Mouse (Mus musculus): ENCODE results near the gene Zcchc2. TPM values are rescaled to one million over a fixed set of nuclear protein-coding genes. Genes with fewer than 3 reads are reported as not detected.

Gene Zcchc2
- total and polyA plus RNA-seq, 3 experiments = 10.3 to 25.0 (median 19.1) TPM

- Histone ChIP-seq H3K4me3 (ENCODE audit: control insufficient read depth in 1 of 2, insufficient read depth in 1 of 2, low read depth in 2 of 2, low read length in 2 of 2) (no peak overlapping the region), H3K36me3 (ENCODE audit: control insufficient read depth in 1 of 2, insufficient read depth in 2 of 2, low read length in 2 of 2) (peaks cover 16 to 36% of the 10 kb centered on the region in 2 experiments), H3K4me1 (ENCODE audit: control insufficient read depth in 1 of 2, insufficient read depth in 2 of 2, low read length in 2 of 2) (peaks cover 23 to 28% of the 10 kb centered on the region in 2 experiments), H3K9ac (ENCODE audit: control insufficient read depth, low read depth, low read length, poor library complexity, severe bottlenecking) (no peak overlapping the region), H3K9me3 (replicated peaks; ENCODE audit: insufficient read depth, low read length) (no peaks in the 10 kb centered on the region), H3K27ac (ENCODE audit: control insufficient read depth, low read depth, low read length) (peak overlapping the region; percentile 46), H3K79me2 (ENCODE audit: control insufficient read depth, insufficient read depth, low read length, poor library complexity) (no peaks in the 10 kb centered on the region), H3K27me3 (ENCODE audit: control insufficient read depth in 1 of 2, insufficient read depth in 2 of 2, low read length in 2 of 2) (no peaks in the 10 kb centered on the region)
- TF ChIP-seq GABPA (IDR thresholded peaks at IDR 0.05; ENCODE audit: low read depth, low read length) (peak; percentile 30; the same call in 1 of the 2 replicates), JUND (IDR thresholded peaks at IDR 0.05; ENCODE audit: low read depth, low read length) (no peak), MAZ (IDR thresholded peaks at IDR 0.05; ENCODE audit: low read depth, low read length) (0 out of 2 replicates have a peak, but pooled peaks have one; percentile 28), TBP (IDR thresholded peaks at IDR 0.05; ENCODE audit: low read depth, low read length) (0 out of 2 replicates have a peak, but pooled peaks have one; percentile 16), MYC (IDR thresholded peaks at IDR 0.05; ENCODE audit: low read depth, low read length) (peak; percentile 64; the same call in 1 of the 2 replicates), POLR2A (IDR thresholded peaks at IDR 0.05; ENCODE audit: control insufficient read depth in 1 of 2, insufficient read depth in 1 of 2, low read depth in 1 of 2, low read length in 2 of 2, poor library complexity in 1 of 2) (no peak), USF1 (IDR thresholded peaks at IDR 0.05; ENCODE audit: low read depth, low read length) (no peak), CHD2 (IDR thresholded peaks at IDR 0.05; ENCODE audit: low read length) (no peak), ZMIZ1 (IDR thresholded peaks at IDR 0.05; ENCODE audit: low read depth, low read length) (no peak), SIN3A (IDR thresholded peaks at IDR 0.05; ENCODE audit: low read length) (0 out of 2 replicates have a peak, but pooled peaks have one; percentile 41), MXI1 (IDR thresholded peaks at IDR 0.05; ENCODE audit: low read depth, low read length) (peak; percentile 78), EP300 (IDR thresholded peaks at IDR 0.05; ENCODE audit: low read depth in 1 of 2, low read length in 2 of 2) (peak; percentile 28 to 41; a peak in 2 of 4 replicates), MAX (IDR thresholded peaks at IDR 0.05; ENCODE audit: low read length) (peak; percentile 78), RAD21 (IDR thresholded peaks at IDR 0.05; ENCODE audit: low read depth, low read length) (no peak), E2F4 (IDR thresholded peaks at IDR 0.05; ENCODE audit: borderline replicate concordance, low read depth, low read length) (no peak), NRF1 (IDR thresholded peaks at IDR 0.05; ENCODE audit: insufficient read depth, low read depth, low read length, poor library complexity, severe bottlenecking) (no peak), RCOR1 (IDR thresholded peaks at IDR 0.05; ENCODE audit: low read depth, low read length) (peak; percentile 49; the same call in 1 of the 2 replicates), POLR2AphosphoS2 (IDR thresholded peaks at IDR 0.05; ENCODE audit: low read length) (no peak)
- peak; percentile 75 for DNase-seq (ENCODE audit: low read depth, low spot score)
These were observed 34.0 kb downstream of the Zcchc2 start for GRCm38 (mm10) chr1:106024254-106024653.

GRCm38 (mm10) chr1:106024778-106025177 lies 34.6 kb downstream of the Zcchc2 start:
- Histone ChIP-seq H3K27ac (ENCODE audit: control insufficient read depth, low read depth, low read length) (peak overlapping the region; percentile 46), H3K36me3 (ENCODE audit: control insufficient read depth in 1 of 2, insufficient read depth in 2 of 2, low read length in 2 of 2) (peaks cover 16 to 34% of the 10 kb centered on the region in 2 experiments), H3K9me3 (replicated peaks; ENCODE audit: insufficient read depth, low read length) (no peaks in the 10 kb centered on the region), H3K4me1 (ENCODE audit: control insufficient read depth in 1 of 2, insufficient read depth in 2 of 2, low read length in 2 of 2) (peaks cover 23 to 28% of the 10 kb centered on the region in 2 experiments), H3K27me3 (ENCODE audit: control insufficient read depth in 1 of 2, insufficient read depth in 2 of 2, low read length in 2 of 2) (no peaks in the 10 kb centered on the region), H3K4me3 (ENCODE audit: control insufficient read depth in 1 of 2, insufficient read depth in 1 of 2, low read depth in 2 of 2, low read length in 2 of 2) (no peak overlapping the region), H3K9ac (ENCODE audit: control insufficient read depth, low read depth, low read length, poor library complexity, severe bottlenecking) (no peak overlapping the region), H3K79me2 (ENCODE audit: control insufficient read depth, insufficient read depth, low read length, poor library complexity) (no peaks in the 10 kb centered on the region)
- DNase-seq (ENCODE audit: low read depth, low spot score) = no peak
- TF ChIP-seq JUND (IDR thresholded peaks at IDR 0.05; ENCODE audit: low read depth, low read length) = no peak
- TF ChIP-seq HCFC1 (IDR thresholded peaks at IDR 0.05; ENCODE audit: low read depth, low read length) = no peak
- peak; percentile 82 for TF ChIP-seq GATA1 (IDR thresholded peaks at IDR 0.05; ENCODE audit: low read depth, low read length)
- no peak for TF ChIP-seq TBP (IDR thresholded peaks at IDR 0.05; ENCODE audit: low read depth, low read length)
- no peak for TF ChIP-seq MYC (IDR thresholded peaks at IDR 0.05; ENCODE audit: low read depth, low read length)
- TF ChIP-seq USF2 (IDR thresholded peaks at IDR 0.05; ENCODE audit: borderline replicate concordance in 1 of 2, insufficient read depth in 1 of 2, low read depth in 1 of 2, low read length in 2 of 2) = no peak
- no peak for TF ChIP-seq POLR2AphosphoS5 (IDR thresholded peaks at IDR 0.05; ENCODE audit: borderline replicate concordance, low read depth, low read length)
- no peak for TF ChIP-seq CHD1 (IDR thresholded peaks at IDR 0.05; ENCODE audit: low read depth, low read length)
- TF ChIP-seq NRF1 (IDR thresholded peaks at IDR 0.05; ENCODE audit: insufficient read depth, low read depth, low read length, poor library complexity, severe bottlenecking) = no peak
- TF ChIP-seq E2F4 (IDR thresholded peaks at IDR 0.05; ENCODE audit: borderline replicate concordance, low read depth, low read length) = 0 out of 2 replicates have a peak, but pooled peaks have one; percentile 46
- no peak for TF ChIP-seq SMC3 (IDR thresholded peaks at IDR 0.05; ENCODE audit: low read depth, low read length)
- TF ChIP-seq ETS1 (IDR thresholded peaks at IDR 0.05; ENCODE audit: low read depth, low read length) = peak; percentile 39; the same call in 1 of the 2 replicates
- TF ChIP-seq ZNF384 (IDR thresholded peaks at IDR 0.05; ENCODE audit: low read depth, low read length) = peak; percentile 47; the same call in 1 of the 2 replicates
- no peak for TF ChIP-seq MYB (IDR thresholded peaks at IDR 0.05; ENCODE audit: low read depth, low read length)
- TF ChIP-seq MAZ (IDR thresholded peaks at IDR 0.05; ENCODE audit: low read depth, low read length) = peak; percentile 34; the same call in 1 of the 2 replicates
- no peak for TF ChIP-seq POLR2A (IDR thresholded peaks at IDR 0.05; ENCODE audit: control insufficient read depth in 1 of 2, insufficient read depth in 1 of 2, low read depth in 1 of 2, low read length in 2 of 2, poor library complexity in 1 of 2)
- no peak for TF ChIP-seq POLR2AphosphoS2 (IDR thresholded peaks at IDR 0.05; ENCODE audit: low read length)
- TF ChIP-seq BHLHE40 (IDR thresholded peaks at IDR 0.05; ENCODE audit: borderline replicate concordance, low read depth, low read length) = no peak
- no peak for TF ChIP-seq RAD21 (IDR thresholded peaks at IDR 0.05; ENCODE audit: low read depth, low read length)
- peak; percentile 63 to 87; a peak in 3 of 4 replicates for TF ChIP-seq EP300 (IDR thresholded peaks at IDR 0.05; ENCODE audit: low read depth in 1 of 2, low read length in 2 of 2)

All from MEL (cell line).